19 mouse cellular contexts compared by ENCODE assay signal in genomic region chr17:41103980-41104379, GRCm38 (mm10).
A peak's percentile ranks its signal among the peaks of the same experiment; 100 is the strongest.
DNase-seq lines count a peak whose midpoint lies in the region; ATAC-seq and TF ChIP-seq lines count a peak whose summit lies in the region.
"Had no signal": no experiment of that assay in that cellular context is flagged by ENCODE, and none has a peak within 500 bp of the region (broad histone marks: within the 10 kb centered on the region; RNA-seq: fewer than 3 reads in every experiment).

No protein-coding gene starts in this region.

- no peak overlapping the region for H3K27ac ChIP-seq in forebrain, embryonic 16.5 days (ENCODE audit: low read length)
- H3K27ac ChIP-seq in forebrain, embryonic 15.5 days (replicated peaks) = no peak overlapping the region
- H3K27ac ChIP-seq in hindbrain, embryonic 15.5 days (replicated peaks) = no peak overlapping the region
- no peak overlapping the region for H3K27ac ChIP-seq in hindbrain, postnatal 0 days
- H3K27ac ChIP-seq in neural tube, embryonic 14.5 days (ENCODE audit: low read depth, low read length) = no peak overlapping the region
- H3K27ac ChIP-seq in neural tube, embryonic 15.5 days (replicated peaks) = no peak overlapping the region
- H3K27ac ChIP-seq: embryonic facial prominence, embryonic 10.5 days; embryonic facial prominence, embryonic 12.5 days had no signal

- no peak for DNase-seq in hindbrain, postnatal 0 days (ENCODE audit: low spot score)
- no peak for DNase-seq in neural tube, embryonic 10.5 days (ENCODE audit: extremely low spot score, low spot score)
- DNase-seq in layer of hippocampus, postnatal 14 days (ENCODE audit: low spot score in 2 of 2) = no peak
- DNase-seq: adrenal gland, adult 2 months; adrenal gland, postnatal 10 days; adrenal gland, postnatal 25 days; cerebellum, adult 11-12 months; cerebellum, adult 2 months; cerebellum, adult 9-10 months; cerebellum, postnatal 10 days; cerebellum, postnatal 25 days; forebrain, postnatal 0 days had no signal

- no peaks in the 10 kb centered on the region for H3K4me1 ChIP-seq in forebrain, embryonic 16.5 days (replicated peaks; ENCODE audit: control insufficient read depth, insufficient read depth, low read length)
- no peaks in the 10 kb centered on the region for H3K4me1 ChIP-seq in forebrain, embryonic 15.5 days
- H3K4me1 ChIP-seq in hindbrain, embryonic 15.5 days (replicated peaks) = no peaks in the 10 kb centered on the region
- H3K4me1 ChIP-seq in hindbrain, postnatal 0 days (ENCODE audit: insufficient read depth, low read length) = no peaks in the 10 kb centered on the region
- no peaks in the 10 kb centered on the region for H3K4me1 ChIP-seq in neural tube, embryonic 14.5 days (ENCODE audit: control insufficient read depth, insufficient read depth, low read length)
- H3K4me1 ChIP-seq in neural tube, embryonic 15.5 days = no peaks in the 10 kb centered on the region
- H3K4me1 ChIP-seq: embryonic facial prominence, embryonic 10.5 days; embryonic facial prominence, embryonic 12.5 days had no signal

- H3K9me3 ChIP-seq in forebrain, embryonic 16.5 days (ENCODE audit: control insufficient read depth, low read length) = no peaks in the 10 kb centered on the region
- H3K9me3 ChIP-seq in forebrain, embryonic 15.5 days = no peaks in the 10 kb centered on the region
- H3K9me3 ChIP-seq in hindbrain, embryonic 15.5 days = no peaks in the 10 kb centered on the region
- no peaks in the 10 kb centered on the region for H3K9me3 ChIP-seq in hindbrain, postnatal 0 days (ENCODE audit: low read length)
- H3K9me3 ChIP-seq in neural tube, embryonic 14.5 days (ENCODE audit: control insufficient read depth, low read length) = no peaks in the 10 kb centered on the region
- no peaks in the 10 kb centered on the region for H3K9me3 ChIP-seq in neural tube, embryonic 15.5 days (replicated peaks)
- H3K9me3 ChIP-seq: embryonic facial prominence, embryonic 10.5 days; embryonic facial prominence, embryonic 12.5 days had no signal

- no peak overlapping the region for H3K4me2 ChIP-seq in forebrain, embryonic 16.5 days (ENCODE audit: low read length)
- H3K4me2 ChIP-seq in forebrain, embryonic 15.5 days (replicated peaks) = no peak overlapping the region
- no peak overlapping the region for H3K4me2 ChIP-seq in hindbrain, embryonic 15.5 days
- H3K4me2 ChIP-seq in hindbrain, postnatal 0 days (ENCODE audit: low read depth, low read length) = no peak overlapping the region
- no peak overlapping the region for H3K4me2 ChIP-seq in neural tube, embryonic 14.5 days (ENCODE audit: low read depth, low read length)
- H3K4me2 ChIP-seq in neural tube, embryonic 15.5 days = no peak overlapping the region
- H3K4me2 ChIP-seq: embryonic facial prominence, embryonic 12.5 days had no signal

- TF ChIP-seq CTCF in hindbrain, postnatal 0 days (IDR thresholded peaks at IDR 0.05; ENCODE audit: low read depth) = no peak

- H3K9ac ChIP-seq in forebrain, embryonic 16.5 days (replicated peaks; ENCODE audit: low read depth, low read length) = no peak overlapping the region
- no peak overlapping the region for H3K9ac ChIP-seq in forebrain, embryonic 15.5 days (replicated peaks)
- no peak overlapping the region for H3K9ac ChIP-seq in hindbrain, embryonic 15.5 days
- H3K9ac ChIP-seq in hindbrain, postnatal 0 days (replicated peaks; ENCODE audit: low read length) = no peak overlapping the region
- no peak overlapping the region for H3K9ac ChIP-seq in neural tube, embryonic 14.5 days (replicated peaks; ENCODE audit: low read depth, low read length)
- H3K9ac ChIP-seq in neural tube, embryonic 15.5 days (replicated peaks) = no peak overlapping the region
- H3K9ac ChIP-seq: embryonic facial prominence, embryonic 12.5 days; forebrain, postnatal 0 days had no signal

- no peaks in the 10 kb centered on the region for H3K27me3 ChIP-seq in forebrain, embryonic 16.5 days (replicated peaks; ENCODE audit: control insufficient read depth, insufficient read depth, low read length)
- no peaks in the 10 kb centered on the region for H3K27me3 ChIP-seq in forebrain, embryonic 15.5 days
- no peaks in the 10 kb centered on the region for H3K27me3 ChIP-seq in hindbrain, embryonic 15.5 days
- no peaks in the 10 kb centered on the region for H3K27me3 ChIP-seq in hindbrain, postnatal 0 days (ENCODE audit: insufficient read depth, low read length)
- no peaks in the 10 kb centered on the region for H3K27me3 ChIP-seq in neural tube, embryonic 14.5 days (ENCODE audit: control insufficient read depth, insufficient read depth, low read length)
- no peaks in the 10 kb centered on the region for H3K27me3 ChIP-seq in neural tube, embryonic 15.5 days (replicated peaks)
- H3K27me3 ChIP-seq: embryonic facial prominence, embryonic 12.5 days had no signal

- no peaks in the 10 kb centered on the region for H3K36me3 ChIP-seq in forebrain, embryonic 16.5 days (ENCODE audit: control insufficient read depth, insufficient read depth)
- no peaks in the 10 kb centered on the region for H3K36me3 ChIP-seq in forebrain, embryonic 15.5 days
- no peaks in the 10 kb centered on the region for H3K36me3 ChIP-seq in hindbrain, embryonic 15.5 days
- no peaks in the 10 kb centered on the region for H3K36me3 ChIP-seq in hindbrain, postnatal 0 days (ENCODE audit: insufficient read depth, low read length)
- no peaks in the 10 kb centered on the region for H3K36me3 ChIP-seq in neural tube, embryonic 14.5 days (ENCODE audit: control insufficient read depth, insufficient read depth, low read length)
- H3K36me3 ChIP-seq in neural tube, embryonic 15.5 days = no peaks in the 10 kb centered on the region
- H3K36me3 ChIP-seq: embryonic facial prominence, embryonic 10.5 days; embryonic facial prominence, embryonic 12.5 days had no signal

- ATAC-seq in forebrain, embryonic 16.5 days = peak; percentile 33; the same call in 1 of the 2 replicates
- no peak for ATAC-seq in forebrain, embryonic 15.5 days (replicated peaks)
- ATAC-seq in hindbrain, embryonic 15.5 days (ENCODE audit: low FRiP score, low read depth) = peak; percentile 38; the same call in 1 of the 2 replicates
- ATAC-seq in hindbrain, postnatal 0 days = no peak
- ATAC-seq in neural tube, embryonic 14.5 days (ENCODE audit: low read depth) = peak; percentile 69; the same call in 1 of the 2 replicates
- ATAC-seq in neural tube, embryonic 15.5 days (ENCODE audit: low FRiP score) = peak; percentile 81
- ATAC-seq: forebrain, postnatal 0 days had no signal

- no peak overlapping the region for H3K4me3 ChIP-seq in forebrain, embryonic 16.5 days (replicated peaks; ENCODE audit: low read length)
- H3K4me3 ChIP-seq in forebrain, embryonic 15.5 days = no peak overlapping the region
- H3K4me3 ChIP-seq in hindbrain, embryonic 15.5 days = no peak overlapping the region
- no peak overlapping the region for H3K4me3 ChIP-seq in hindbrain, postnatal 0 days (ENCODE audit: low read length)
- H3K4me3 ChIP-seq in neural tube, embryonic 14.5 days (ENCODE audit: low read depth, low read length) = no peak overlapping the region
- no peak overlapping the region for H3K4me3 ChIP-seq in neural tube, embryonic 15.5 days (replicated peaks)
- H3K4me3 ChIP-seq: embryonic facial prominence, embryonic 10.5 days; embryonic facial prominence, embryonic 12.5 days had no signal

- 52% methylated on average over 4 of the region's 4 CpGs for WGBS in forebrain, embryonic 16.5 days
- 53% methylated on average over 4 of the region's 4 CpGs for WGBS in forebrain, embryonic 15.5 days
- 59% methylated on average over 4 of the region's 4 CpGs for WGBS in hindbrain, embryonic 15.5 days
- 63% methylated on average over 4 of the region's 4 CpGs for WGBS in hindbrain, postnatal 0 days
- WGBS in neural tube, embryonic 14.5 days = 52% methylated on average over 4 of the region's 4 CpGs
- WGBS in neural tube, embryonic 15.5 days = 40% methylated on average over 4 of the region's 4 CpGs

Comparison
In these comparisons a context has a peak if more than half of its experiments do, and no peak if none do; other contexts are left out.
1. ATAC-seq: peak in forebrain, embryonic 16.5 days (single experiment), hindbrain, embryonic 15.5 days (single experiment), neural tube, embryonic 14.5 days (single experiment) and neural tube, embryonic 15.5 days (single experiment); none in forebrain, embryonic 15.5 days (single experiment) and hindbrain, postnatal 0 days (single experiment).